Mouse (Mus musculus): ENCODE data around the gene Cwc15. TPM values are rescaled to one million over a fixed set of nuclear protein-coding genes. Genes with fewer than 3 reads are reported as not detected.
"Not testable (repeated sequence)": the region's sequence is repeated elsewhere in the genome, so short reads cannot be mapped to it uniquely, and the experiment has no call there.

Cwc15 gene
- 100 to 1,000 TPM in 1 of 2 experiments, 10 to 100 TPM in 1; 95.7 to 105 TPM for total RNA-seq (2021)
- long read RNA-seq, experiment 1, transcript Cwc15-201 (7 exons, 1,111 nt): major isoform, 80 of 100 reads
- long read RNA-seq, experiment 1, transcript Cwc15-204 (2 exons, 526 nt): minor isoform, 6 of 100 reads
- long read RNA-seq, experiment 1, transcript Cwc15-202 (7 exons, 831 nt): minor isoform, 11 of 100 reads
- long read RNA-seq, experiment 1, partial matches to known transcripts: 3 of 100 reads
- long read RNA-seq, experiment 1, other reads (novel, unspliced or antisense): 0 of 100 reads
- long read RNA-seq, experiment 2, transcript Cwc15-201 (7 exons, 1,111 nt): major isoform, 43 of 52 reads
- long read RNA-seq, experiment 2, partial matches to known transcripts: 3 of 52 reads
- long read RNA-seq, experiment 2, other reads (novel, unspliced or antisense): 2 of 52 reads

- peak; percentile 93 for DNase-seq
These were observed at the start of gene Cwc15, which contains the start of gene Kdm4d for GRCm38 (mm10) chr9:14500023-14500915. Gene Cwc15 (plus strand): TSS chr9:14500617. Gene Kdm4d (minus strand): TSS chr9:14500482.

- DNase-seq: not testable (repeated sequence)
These were observed 49.3 kb upstream of the Cwc15 start for GRCm38 (mm10) chr9:14451120-14451519.

- DNase-seq: no peak
These were observed 44.1 kb upstream of the Cwc15 start for GRCm38 (mm10) chr9:14456320-14456719.

GRCm38 (mm10) chr9:14462536-14462935 is 37.9 kb upstream of the Cwc15 start:
- not testable (repeated sequence) for DNase-seq

- DNase-seq: not testable (repeated sequence)
These were observed 36.7 kb upstream of the Cwc15 start for GRCm38 (mm10) chr9:14463668-14464067.

- DNase-seq: no peak
These were observed 1.3 kb upstream of the Cwc15 start for GRCm38 (mm10) chr9:14498896-14499705.

DNA sequence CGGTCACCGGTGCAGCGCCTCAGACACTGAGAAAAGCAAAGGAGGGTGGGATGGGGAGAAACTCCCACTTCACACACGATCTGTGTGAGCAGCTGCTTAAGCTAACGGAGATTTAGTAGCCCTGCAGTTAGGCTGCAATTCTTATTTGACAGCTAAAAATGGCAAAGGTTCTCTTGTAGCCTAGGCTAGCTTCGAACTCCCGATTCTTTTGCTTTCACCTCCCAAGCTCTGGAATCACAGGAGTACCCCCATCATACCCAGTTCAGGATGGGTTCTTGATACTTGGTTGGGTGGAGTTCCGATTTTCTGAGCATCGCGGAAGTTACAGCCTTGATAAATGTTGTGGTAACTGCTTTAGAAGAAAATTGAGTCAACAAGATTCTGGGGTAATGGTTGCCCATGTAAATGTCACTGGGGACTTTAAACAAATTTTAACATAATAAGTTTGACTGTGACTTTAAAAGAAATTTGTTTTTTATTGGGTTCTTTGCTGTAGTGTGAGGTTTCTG is 553 bp downstream of the Cwc15 start:
- no peak for DNase-seq

DNA sequence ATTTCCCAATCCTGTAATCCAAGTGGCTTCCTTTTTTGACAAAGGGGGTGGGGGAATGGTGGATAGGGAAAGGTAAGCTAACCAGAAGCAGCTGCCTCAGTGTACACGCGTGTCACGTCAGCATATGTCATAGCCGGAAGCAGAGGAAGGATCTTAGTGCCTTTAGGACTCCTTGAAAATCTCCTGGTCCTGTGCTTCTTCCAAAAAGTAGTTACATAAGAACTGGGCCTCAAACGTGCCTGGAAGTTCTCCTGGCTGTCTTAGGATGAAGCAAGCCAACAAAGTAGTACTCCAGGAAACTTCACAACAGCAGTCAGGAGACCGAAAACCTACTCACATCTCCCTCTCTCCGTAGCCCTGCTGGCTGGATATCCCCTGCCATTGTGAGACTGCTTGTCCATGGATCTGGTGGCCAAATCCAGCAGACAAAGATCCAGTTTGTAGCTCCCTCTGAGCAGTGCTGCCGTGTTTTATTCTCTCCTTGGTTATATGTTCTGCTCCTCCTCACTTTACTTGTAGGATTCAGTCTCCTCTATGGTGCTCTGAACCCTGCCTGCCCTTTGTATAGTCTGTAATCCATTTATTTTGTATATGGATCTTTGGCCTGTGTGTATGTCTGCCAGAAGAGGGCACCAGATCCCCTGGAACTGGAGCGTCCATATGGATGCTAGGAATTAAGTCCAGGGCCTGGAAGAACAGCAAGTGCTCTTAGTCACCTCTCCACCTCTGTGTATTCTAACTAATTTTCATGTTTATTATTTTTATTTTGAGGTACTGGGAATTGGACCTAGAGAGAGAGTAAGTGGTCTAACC is 12.4 kb downstream of the Cwc15 start:
- peak; percentile 56 for DNase-seq

GRCm38 (mm10) chr9:14517296-14517695 is 16.9 kb downstream of the Cwc15 start:
- no peak for DNase-seq

GRCm38 (mm10) chr9:14518105-14518504 is 17.7 kb downstream of the Cwc15 start:
- DNase-seq: no peak

DNA sequence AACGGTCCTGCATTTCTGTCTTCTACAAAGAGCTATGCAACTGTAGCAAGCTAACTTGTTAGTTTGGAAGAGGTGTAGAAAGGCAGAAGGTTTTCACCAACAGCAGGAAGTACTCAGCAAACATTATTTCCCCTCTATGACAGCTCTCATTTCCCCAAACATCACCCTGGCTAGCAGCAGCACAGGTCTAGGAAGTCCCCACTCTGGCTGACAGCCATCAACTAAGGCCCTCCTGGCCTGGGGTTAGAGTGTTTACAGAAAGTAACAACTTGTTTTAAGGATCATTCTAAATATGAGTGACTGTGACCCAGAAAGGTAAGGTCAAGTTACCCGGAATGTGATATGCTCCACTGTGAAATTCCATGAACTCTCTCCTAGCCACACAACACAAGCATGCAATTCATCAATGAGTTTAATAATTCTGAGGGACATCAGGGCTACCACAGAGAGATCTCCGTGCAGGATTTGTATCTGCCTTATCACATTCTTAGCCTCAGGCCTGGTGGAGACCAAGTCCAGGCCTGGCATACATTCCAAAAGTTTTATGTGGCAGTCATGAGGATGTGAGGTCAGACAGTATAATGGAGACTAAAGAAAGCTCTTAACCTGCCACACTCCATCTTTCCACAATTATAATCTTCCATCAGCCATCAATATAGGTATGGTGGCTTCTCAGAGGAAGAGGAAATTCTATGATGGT is 20.7 kb downstream of the Cwc15 start:
- DNase-seq: no peak

DNA sequence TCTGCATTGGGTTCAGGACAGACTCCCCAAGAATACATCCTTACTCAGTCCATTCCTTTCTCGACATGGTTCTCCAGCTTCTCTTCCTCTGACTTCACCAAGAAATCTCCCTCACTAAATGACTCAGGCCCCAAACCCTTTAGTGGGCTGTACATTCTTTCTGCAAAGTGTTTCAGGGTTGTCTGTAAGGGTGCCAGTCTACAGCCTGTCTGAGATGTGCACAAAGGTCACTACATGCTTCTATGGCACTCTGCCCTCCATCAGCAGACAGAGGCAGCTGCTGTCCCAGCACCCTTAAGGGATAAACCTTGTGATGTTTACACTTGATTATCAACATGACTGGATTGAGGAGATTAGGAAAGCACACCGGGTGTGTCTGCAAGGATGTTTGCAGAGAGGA is 21.3 kb downstream of the Cwc15 start:
- DNase-seq: no peak

GRCm38 (mm10) chr9:14523408-14524043 is 23.1 kb downstream of the Cwc15 start:
- DNase-seq: peak; percentile 87

- no peak for DNase-seq
These were observed 29.6 kb downstream of the Cwc15 start for GRCm38 (mm10) chr9:14530004-14530403.

DNA sequence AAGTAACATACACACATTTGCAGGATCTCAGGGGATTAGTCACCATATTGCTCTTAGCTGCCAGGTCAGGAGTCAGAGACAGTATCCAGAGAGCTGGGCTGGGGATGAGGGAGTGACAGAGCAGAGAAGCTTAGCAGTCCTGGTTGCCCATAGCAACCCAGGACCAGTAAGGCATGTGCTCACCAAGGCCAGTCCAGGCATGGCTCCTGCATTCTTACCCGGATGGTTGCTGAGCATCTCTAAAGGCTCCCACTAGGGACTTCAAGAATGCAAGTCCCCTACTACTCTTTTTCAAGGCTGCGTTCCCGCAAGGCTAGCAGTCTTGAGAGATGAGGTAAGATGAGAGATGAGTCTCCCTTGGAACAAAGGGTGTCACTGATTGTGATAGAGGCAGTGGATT is 31.9 kb downstream of the Cwc15 start:
- no peak for DNase-seq

GRCm38 (mm10) chr9:14533659-14534058 is 33.2 kb downstream of the Cwc15 start:
- no peak for DNase-seq

DNA sequence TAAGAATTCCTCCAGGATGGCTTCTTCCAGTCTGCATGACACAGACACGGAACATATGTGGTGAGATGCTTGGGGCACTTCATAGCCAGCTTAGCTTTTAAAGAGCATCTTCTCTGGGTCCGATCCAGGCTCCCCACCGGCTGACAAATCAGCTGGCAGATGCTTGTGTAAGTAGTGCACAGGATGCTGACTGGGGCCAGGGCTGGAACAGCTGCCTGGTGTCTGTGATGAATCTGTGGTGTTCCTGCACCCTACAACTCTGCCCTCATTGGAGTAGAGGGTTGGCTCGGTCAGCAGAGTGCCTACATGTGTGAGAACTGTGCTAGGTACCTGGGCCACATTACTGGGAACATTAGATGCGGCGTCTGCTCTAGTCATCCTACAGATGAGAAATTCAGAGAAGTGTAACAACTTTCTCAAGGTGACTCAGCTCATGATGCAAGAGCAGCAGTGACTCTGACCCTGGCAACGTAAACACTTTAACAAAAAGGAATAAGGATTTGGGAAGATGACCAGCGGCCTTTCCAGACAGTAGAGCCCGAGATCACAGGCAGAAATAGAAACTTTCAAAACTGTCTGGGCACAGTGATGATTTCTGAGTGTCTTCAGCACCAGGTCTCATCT is 34.5 kb downstream of the Cwc15 start:
- DNase-seq: no peak

DNA sequence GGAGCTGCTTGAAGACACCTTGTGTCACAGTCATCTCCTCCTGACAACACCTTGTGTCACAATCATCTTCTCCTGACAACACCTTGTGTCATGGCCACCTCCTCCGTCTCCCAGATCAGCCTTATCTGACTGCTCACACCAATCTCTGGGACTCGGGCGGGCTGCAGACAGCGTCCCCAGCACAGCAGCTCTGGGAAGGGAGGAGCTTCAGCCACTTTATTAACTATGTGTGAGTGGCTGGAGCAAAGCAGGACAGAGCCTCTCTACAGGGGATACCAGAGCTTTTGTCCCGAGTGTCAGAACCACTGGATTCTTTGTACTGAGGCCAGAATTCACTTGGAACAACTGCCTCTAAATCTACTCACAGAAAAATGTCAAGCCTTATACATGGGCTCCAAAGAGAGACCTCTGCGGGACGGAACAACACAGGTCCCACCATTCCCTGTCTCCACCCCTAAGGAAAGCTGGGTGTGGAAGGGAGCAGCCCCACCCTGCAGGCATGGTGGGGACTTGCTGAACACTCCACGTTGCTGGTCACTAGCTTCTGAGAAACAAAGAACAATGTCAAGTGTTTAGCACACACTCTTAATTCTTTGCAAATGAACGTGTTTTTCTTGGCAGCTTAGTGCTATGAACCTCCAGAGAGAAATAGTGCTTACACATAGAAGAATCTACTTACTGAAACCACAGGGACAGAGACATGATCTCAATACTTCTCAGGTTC is 43.8 kb downstream of the Cwc15 start:
- DNase-seq: no peak

Measured in adrenal gland, postnatal 10 days (tissue).